ENCODE assay signal across 10 mouse cellular contexts in genomic region chr6:94184268-94184667, GRCm38 (mm10).
DNase-seq lines count a peak whose midpoint lies in the region; ATAC-seq and TF ChIP-seq lines count a peak whose summit lies in the region.
"Had no signal": no experiment of that assay in that cellular context is flagged by ENCODE, and none has a peak within 500 bp of the region (broad histone marks: within the 10 kb centered on the region; RNA-seq: fewer than 3 reads in every experiment).

No protein-coding gene starts in this region.

- H3K36me3 ChIP-seq in hindbrain, embryonic 10.5 days = no peaks in the 10 kb centered on the region
- no peaks in the 10 kb centered on the region for H3K36me3 ChIP-seq in hindbrain, embryonic 11.5 days (ENCODE audit: control insufficient read depth, insufficient read depth, low read length)
- no peaks in the 10 kb centered on the region for H3K36me3 ChIP-seq in embryonic facial prominence, embryonic 13.5 days
- H3K36me3 ChIP-seq in stomach, postnatal 0 days (ENCODE audit: control insufficient read depth, insufficient read depth, low read length) = no peaks in the 10 kb centered on the region
- H3K36me3 ChIP-seq in liver, embryonic 11.5 days (ENCODE audit: control insufficient read depth, insufficient read depth, low read length) = no peaks in the 10 kb centered on the region
- H3K36me3 ChIP-seq: liver, embryonic 12.5 days had no signal

- H3K9ac ChIP-seq in hindbrain, embryonic 11.5 days (ENCODE audit: low read depth, low read length) = no peak overlapping the region
- 0 out of 2 replicates have a peak overlapping the region, but pooled peaks have one; percentile 11 for H3K9ac ChIP-seq in embryonic facial prominence, embryonic 13.5 days
- H3K9ac ChIP-seq in stomach, postnatal 0 days (ENCODE audit: low read length) = no peak overlapping the region
- H3K9ac ChIP-seq in liver, embryonic 11.5 days (ENCODE audit: low read depth, low read length) = no peak overlapping the region
- H3K9ac ChIP-seq: liver, embryonic 12.5 days had no signal

- H3K4me1 ChIP-seq in hindbrain, embryonic 10.5 days (replicated peaks) = peaks cover 31% of the 10 kb centered on the region
- H3K4me1 ChIP-seq in hindbrain, embryonic 11.5 days (replicated peaks; ENCODE audit: control insufficient read depth, insufficient read depth, low read length) = no peaks in the 10 kb centered on the region
- peaks cover 52% of the 10 kb centered on the region for H3K4me1 ChIP-seq in embryonic facial prominence, embryonic 13.5 days
- peaks cover 4% of the 10 kb centered on the region; the same call in 1 of the 2 replicates for H3K4me1 ChIP-seq in stomach, postnatal 0 days (replicated peaks; ENCODE audit: control insufficient read depth, insufficient read depth)
- peaks cover 3% of the 10 kb centered on the region for H3K4me1 ChIP-seq in liver, embryonic 11.5 days (replicated peaks; ENCODE audit: control insufficient read depth, insufficient read depth, low read length)

- ATAC-seq in hindbrain, embryonic 11.5 days (ENCODE audit: low FRiP score) = no peak
- ATAC-seq in embryonic facial prominence, embryonic 13.5 days (ENCODE audit: insufficient number of reproducible peaks, insufficient read depth, low FRiP score, low TSS enrichment, low read depth) = no peak
- ATAC-seq in stomach, postnatal 0 days (ENCODE audit: low FRiP score, low TSS enrichment) = no peak
- no peak for ATAC-seq in liver, embryonic 11.5 days (replicated peaks; ENCODE audit: low FRiP score)
- ATAC-seq: liver, embryonic 12.5 days had no signal

- TF ChIP-seq CTCF in stomach, postnatal 0 days (IDR thresholded peaks at IDR 0.05; ENCODE audit: low read depth) = no peak

- no peaks in the 10 kb centered on the region for H3K27me3 ChIP-seq in hindbrain, embryonic 10.5 days (ENCODE audit: insufficient read depth, poor library complexity, severe bottlenecking)
- no peaks in the 10 kb centered on the region for H3K27me3 ChIP-seq in hindbrain, embryonic 11.5 days (ENCODE audit: control insufficient read depth, insufficient read depth, low read length)
- no peaks in the 10 kb centered on the region for H3K27me3 ChIP-seq in embryonic facial prominence, embryonic 13.5 days
- H3K27me3 ChIP-seq in stomach, postnatal 0 days (ENCODE audit: control insufficient read depth, insufficient read depth, low read length) = no peaks in the 10 kb centered on the region
- peaks cover 3% of the 10 kb centered on the region; the same call in 1 of the 2 replicates for H3K27me3 ChIP-seq in liver, embryonic 11.5 days (replicated peaks; ENCODE audit: control insufficient read depth, insufficient read depth, low read length)

- 83% methylated on average over 4 of the region's 4 CpGs for WGBS in hindbrain, embryonic 10.5 days
- WGBS in hindbrain, embryonic 11.5 days = 87% methylated on average over 4 of the region's 4 CpGs
- 52% methylated on average over 4 of the region's 4 CpGs for WGBS in embryonic facial prominence, embryonic 13.5 days
- 69% methylated on average over 4 of the region's 4 CpGs for WGBS in stomach, postnatal 0 days
- WGBS in liver, embryonic 11.5 days = 53% methylated on average over 4 of the region's 4 CpGs

- no peak overlapping the region for H3K4me3 ChIP-seq in hindbrain, embryonic 10.5 days
- no peak overlapping the region for H3K4me3 ChIP-seq in hindbrain, embryonic 11.5 days (ENCODE audit: low read depth, low read length)
- no peak overlapping the region for H3K4me3 ChIP-seq in embryonic facial prominence, embryonic 13.5 days
- no peak overlapping the region for H3K4me3 ChIP-seq in stomach, postnatal 0 days (ENCODE audit: low read depth, low read length)
- no peak overlapping the region for H3K4me3 ChIP-seq in liver, embryonic 11.5 days (ENCODE audit: low read depth, low read length)
- H3K4me3 ChIP-seq: liver, embryonic 12.5 days had no signal

- DNase-seq in hindbrain, embryonic 10.5 days (ENCODE audit: low spot score) = no peak
- DNase-seq in hindbrain, embryonic 11.5 days (ENCODE audit: low spot score) = no peak
- DNase-seq in thymus, postnatal 14 days = peak; percentile 9
- no peak for DNase-seq in thymus, postnatal 4 days
- no peak for DNase-seq in stomach, postnatal 0 days (ENCODE audit: low spot score)
- DNase-seq in liver, embryonic 11.5 days (ENCODE audit: low spot score) = no peak
- DNase-seq: adrenal gland, adult 8-10 months; gastrocnemius, postnatal 10 days had no signal

- peak overlapping the region; percentile 17; the same call in 1 of the 2 replicates for H3K27ac ChIP-seq in hindbrain, embryonic 10.5 days
- H3K27ac ChIP-seq in hindbrain, embryonic 11.5 days (ENCODE audit: low read depth, low read length) = no peak overlapping the region
- H3K27ac ChIP-seq in embryonic facial prominence, embryonic 13.5 days = peak overlapping the region; percentile 77; the same call in 1 of the 2 replicates
- H3K27ac ChIP-seq in stomach, postnatal 0 days (replicated peaks) = peak overlapping the region; percentile 37
- H3K27ac ChIP-seq in liver, embryonic 11.5 days (ENCODE audit: low read depth, low read length) = no peak overlapping the region
- H3K27ac ChIP-seq: liver, embryonic 12.5 days had no signal

- no peak for TF ChIP-seq EP300 in stomach, postnatal 0 days (optimal IDR thresholded peaks at IDR 0.05)

- H3K9me3 ChIP-seq in hindbrain, embryonic 10.5 days = no peaks in the 10 kb centered on the region
- no peaks in the 10 kb centered on the region for H3K9me3 ChIP-seq in hindbrain, embryonic 11.5 days (ENCODE audit: control insufficient read depth, low read length)
- no peaks in the 10 kb centered on the region for H3K9me3 ChIP-seq in embryonic facial prominence, embryonic 13.5 days
- no peaks in the 10 kb centered on the region for H3K9me3 ChIP-seq in stomach, postnatal 0 days (ENCODE audit: control insufficient read depth, low read length)
- H3K9me3 ChIP-seq in liver, embryonic 11.5 days (ENCODE audit: control insufficient read depth, low read length) = no peaks in the 10 kb centered on the region
- H3K9me3 ChIP-seq: liver, embryonic 12.5 days had no signal

- no peak overlapping the region for H3K4me2 ChIP-seq in hindbrain, embryonic 11.5 days (replicated peaks; ENCODE audit: low read depth, low read length)
- no peak overlapping the region for H3K4me2 ChIP-seq in embryonic facial prominence, embryonic 13.5 days
- no peak overlapping the region for H3K4me2 ChIP-seq in stomach, postnatal 0 days (replicated peaks; ENCODE audit: low read depth)
- no peak overlapping the region for H3K4me2 ChIP-seq in liver, embryonic 11.5 days
- H3K4me2 ChIP-seq: liver, embryonic 12.5 days had no signal

Comparison
In these comparisons a context has a peak if more than half of its experiments do, and no peak if none do; other contexts are left out.
1. H3K27ac ChIP-seq: peak in hindbrain, embryonic 10.5 days (single experiment), embryonic facial prominence, embryonic 13.5 days (single experiment) and stomach, postnatal 0 days (single experiment); none in hindbrain, embryonic 11.5 days (single experiment) and liver, embryonic 11.5 days (single experiment).